Mouse (Mus musculus): ENCODE measurements around the gene Meis1. TPM values are rescaled to one million over a fixed set of nuclear protein-coding genes. Genes with fewer than 3 reads are reported as not detected.

Meis1 gene
- polyA plus RNA-seq, 1 experiment: not detected

- Histone ChIP-seq H3K27ac (ENCODE audit: insufficient read depth, low read depth, low read length) (no peak overlapping the region), H3K4me3 (ENCODE audit: insufficient read depth, low read depth, low read length) (no peak overlapping the region), H3K4me1 (ENCODE audit: control insufficient read depth, insufficient read depth, low read length) (peaks cover 22% of the 10 kb centered on the region)
- 66% methylated on average over 9 of the region's 9 CpGs for WGBS
- no peak for TF ChIP-seq POLR2A (IDR thresholded peaks at IDR 0.05; ENCODE audit: insufficient read depth, low read depth, low read length)
- TF ChIP-seq CTCF (IDR thresholded peaks at IDR 0.05; ENCODE audit: insufficient read depth, low read depth, low read length): no peak
Measured at GRCm38 (mm10) chr11:19011108-19011805, 7.5 kb downstream of the Meis1 start.

GRCm38 (mm10) chr11:19010396-19010811 lies 8.4 kb downstream of the Meis1 start:
- TF ChIP-seq POLR2A (IDR thresholded peaks at IDR 0.05; ENCODE audit: insufficient read depth, low read depth, low read length): no peak
- TF ChIP-seq CTCF (IDR thresholded peaks at IDR 0.05; ENCODE audit: insufficient read depth, low read depth, low read length): no peak
- Histone ChIP-seq H3K4me3 (ENCODE audit: insufficient read depth, low read depth, low read length) (peak overlapping the region; percentile 11), H3K27ac (ENCODE audit: insufficient read depth, low read depth, low read length) (peak overlapping the region; percentile 16; the same call in 1 of the 2 replicates), H3K4me1 (ENCODE audit: control insufficient read depth, insufficient read depth, low read length) (peaks cover 22% of the 10 kb centered on the region)
- 45% methylated on average over 14 of the region's 14 CpGs for WGBS

DNA sequence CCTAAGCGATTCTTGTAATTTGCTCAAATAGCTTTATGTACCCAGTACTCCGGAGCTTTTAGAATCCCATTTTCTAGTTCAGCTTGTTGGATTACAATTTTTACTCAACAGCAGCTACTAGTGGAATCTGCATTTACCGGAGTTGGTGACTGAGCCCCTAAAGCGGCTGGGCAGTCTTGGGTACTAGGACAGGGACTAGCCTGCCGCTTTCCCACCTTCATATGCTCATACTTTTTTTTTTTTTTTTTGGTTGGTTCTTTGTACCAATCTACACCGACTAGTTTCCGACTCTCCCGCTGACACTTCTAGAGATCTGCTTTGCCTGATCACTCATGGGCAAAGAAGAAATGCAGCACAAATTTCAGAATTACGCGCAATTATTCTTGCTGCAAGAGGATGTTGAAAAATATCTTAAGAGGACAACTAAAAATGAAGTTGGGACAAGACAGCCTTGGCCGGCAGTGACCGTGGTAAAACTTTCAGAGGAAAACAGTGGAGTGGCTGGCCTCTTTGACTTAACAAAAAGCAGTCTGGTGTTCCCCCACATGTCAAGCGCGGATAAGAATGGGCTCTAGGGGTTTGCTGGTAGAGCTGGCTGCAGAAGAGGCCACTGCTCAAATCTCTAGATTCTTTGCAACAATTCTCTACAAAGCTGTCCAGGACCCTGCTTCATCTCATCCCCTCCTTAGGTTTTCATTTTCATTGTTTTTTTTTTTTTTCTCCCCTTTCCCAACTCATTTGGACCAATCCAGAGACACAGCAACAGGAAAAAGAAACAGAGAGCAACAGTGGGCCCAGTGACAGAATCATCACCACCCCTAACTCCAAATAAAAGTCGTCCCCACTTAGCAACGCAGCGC lies 9.0 kb downstream of the Meis1 start:
- Histone ChIP-seq H3K27ac (ENCODE audit: insufficient read depth, low read depth, low read length) (peak overlapping the region; percentile 16; the same call in 1 of the 2 replicates), H3K4me1 (ENCODE audit: control insufficient read depth, insufficient read depth, low read length) (peaks cover 21% of the 10 kb centered on the region), H3K4me3 (ENCODE audit: insufficient read depth, low read depth, low read length) (peak overlapping the region; percentile 11)
- WGBS: 60% methylated on average over 17 of the region's 17 CpGs
- no peak for TF ChIP-seq POLR2A (IDR thresholded peaks at IDR 0.05; ENCODE audit: insufficient read depth, low read depth, low read length)
- TF ChIP-seq CTCF (IDR thresholded peaks at IDR 0.05; ENCODE audit: insufficient read depth, low read depth, low read length): no peak

GRCm38 (mm10) chr11:19008610-19009384 lies 10.0 kb downstream of the Meis1 start:
- WGBS: 73% methylated on average over 13 of the region's 13 CpGs
- peaks cover 18% of the 10 kb centered on the region for H3K4me1 ChIP-seq (ENCODE audit: control insufficient read depth, insufficient read depth, low read length)
- H3K4me3 ChIP-seq (ENCODE audit: insufficient read depth, low read depth, low read length): no peak overlapping the region

GRCm38 (mm10) chr11:19007541-19008424 lies 11.0 kb downstream of the Meis1 start:
- H3K4me1 ChIP-seq (ENCODE audit: control insufficient read depth, insufficient read depth, low read length): peaks cover 17% of the 10 kb centered on the region
- no peak for TF ChIP-seq CTCF (IDR thresholded peaks at IDR 0.05; ENCODE audit: insufficient read depth, low read depth, low read length)
- no peak for TF ChIP-seq POLR2A (IDR thresholded peaks at IDR 0.05; ENCODE audit: insufficient read depth, low read depth, low read length)
- 49% methylated on average over 45 of the region's 45 CpGs for WGBS
- peak overlapping the region; percentile 69 for H3K27ac ChIP-seq (ENCODE audit: insufficient read depth, low read depth, low read length)
- H3K4me3 ChIP-seq (ENCODE audit: insufficient read depth, low read depth, low read length): peak overlapping the region; percentile 25; the same call in 1 of the 2 replicates

More at GRCm38 (mm10) chr11:19008610-19009384, 10.0 kb downstream of the Meis1 start:
- H3K27ac ChIP-seq (ENCODE audit: insufficient read depth, low read depth, low read length): peak overlapping the region; percentile 24; the same call in 1 of the 2 replicates
- TF ChIP-seq POLR2A (IDR thresholded peaks at IDR 0.05; ENCODE audit: insufficient read depth, low read depth, low read length): no peak
- no peak for TF ChIP-seq CTCF (IDR thresholded peaks at IDR 0.05; ENCODE audit: insufficient read depth, low read depth, low read length)

DNA sequence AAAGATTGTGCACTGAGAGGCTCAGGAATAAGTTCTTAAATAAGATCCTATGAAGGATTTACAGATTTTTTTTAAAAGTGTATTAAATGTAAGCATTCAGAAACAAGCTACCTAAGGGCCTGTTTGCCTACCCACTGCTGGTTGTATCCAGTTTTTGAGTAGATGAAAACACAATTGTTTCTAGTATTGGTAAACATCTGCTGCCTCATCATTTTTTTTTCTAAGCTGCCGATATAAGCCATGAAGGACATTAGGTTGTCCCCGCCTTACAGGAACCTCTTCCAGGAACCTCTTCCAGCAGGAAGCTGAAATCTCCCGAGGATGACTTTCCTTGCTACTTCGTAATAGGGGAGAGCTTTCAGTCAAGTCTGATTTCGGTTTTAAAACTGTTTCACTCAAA lies 11.7 kb downstream of the Meis1 start:
- TF ChIP-seq CTCF (IDR thresholded peaks at IDR 0.05; ENCODE audit: insufficient read depth, low read depth, low read length) (no peak), POLR2A (IDR thresholded peaks at IDR 0.05; ENCODE audit: insufficient read depth, low read depth, low read length) (no peak)
- WGBS: 67% methylated on average over 5 of the region's 5 CpGs
- Histone ChIP-seq H3K4me3 (ENCODE audit: insufficient read depth, low read depth, low read length) (no peak overlapping the region), H3K4me1 (ENCODE audit: control insufficient read depth, insufficient read depth, low read length) (peaks cover 17% of the 10 kb centered on the region), H3K27ac (ENCODE audit: insufficient read depth, low read depth, low read length) (no peak overlapping the region)

- TF ChIP-seq POLR2A (IDR thresholded peaks at IDR 0.05; ENCODE audit: insufficient read depth, low read depth, low read length): no peak
- no peak for TF ChIP-seq CTCF (IDR thresholded peaks at IDR 0.05; ENCODE audit: insufficient read depth, low read depth, low read length)
- WGBS: 47% methylated on average over 3 of the region's 3 CpGs
Measured at GRCm38 (mm10) chr11:19005913-19006693, 12.7 kb downstream of the Meis1 start.

More at GRCm38 (mm10) chr11:19005913-19006693, 12.7 kb downstream of the Meis1 start:
- Histone ChIP-seq H3K4me1 (ENCODE audit: control insufficient read depth, insufficient read depth, low read length) (peaks cover 17% of the 10 kb centered on the region), H3K27ac (ENCODE audit: insufficient read depth, low read depth, low read length) (no peak overlapping the region), H3K4me3 (ENCODE audit: insufficient read depth, low read depth, low read length) (no peak overlapping the region)
